Comparison of ENCODE assay signal across 8 mouse cellular contexts in genomic region chr5:110285770-110286445, GRCm38 (mm10). TPM values are rescaled to one million over a fixed set of nuclear protein-coding genes. Genes with fewer than 3 reads are reported as not detected.
DNase-seq lines count a peak whose midpoint lies in the region; ATAC-seq and TF ChIP-seq lines count a peak whose summit lies in the region.

TSS of gene Pxmp2 (minus strand) at chr5:110286186.
TSS of gene Pole (plus strand) at chr5:110286306.

- H3K4me2 ChIP-seq in heart, embryonic 12.5 days, result peak within 1 kb of the TSS; percentile 93
- H3K4me2 ChIP-seq in kidney, embryonic 16.5 days (replicated peaks; ENCODE audit: low read depth, low read length), result peak within 1 kb of the TSS; percentile 97

- H3K36me3 ChIP-seq in erythroblast, embryonic 14.5 days (ENCODE audit: control insufficient read depth), result peaks cover 43% of the 10 kb centered on the region
- H3K36me3 ChIP-seq in heart, embryonic 12.5 days, result peaks cover 18% of the 10 kb centered on the region
- peaks cover 13% of the 10 kb centered on the region for H3K36me3 ChIP-seq in kidney, embryonic 16.5 days (ENCODE audit: insufficient read depth, low read length)
- H3K36me3 ChIP-seq in liver, adult 2 months (ENCODE audit: control insufficient read depth, insufficient read depth, low read length), result peaks cover 17% of the 10 kb centered on the region

- no peaks in the 10 kb centered on the region for H3K27me3 ChIP-seq in erythroblast, embryonic 14.5 days (ENCODE audit: control insufficient read depth)
- no peaks in the 10 kb centered on the region for H3K27me3 ChIP-seq in heart, embryonic 12.5 days (replicated peaks)
- H3K27me3 ChIP-seq in kidney, embryonic 16.5 days (ENCODE audit: insufficient read depth, low read length), result no peaks in the 10 kb centered on the region; the same call in 1 of the 2 replicates
- no peaks in the 10 kb centered on the region for H3K27me3 ChIP-seq in liver, adult 2 months (ENCODE audit: control insufficient read depth, insufficient read depth, low read length)

- DNase-seq in CD4-positive, CD25-positive, alpha-beta regulatory T cell, adult 2 months (ENCODE audit: low read depth, low spot score), result peak; percentile 91
- DNase-seq in brain, embryonic 18.5 days (ENCODE audit: low read depth, low spot score), result peak; percentile 68
- DNase-seq in liver, adult 2 months (ENCODE audit: extremely low read depth, low read depth, low spot score), result peak; percentile 74
- DNase-seq in spleen, postnatal 36 days (ENCODE audit: low spot score in 2 of 2), result peak; percentile 83 to 88

- ATAC-seq in heart, embryonic 12.5 days (ENCODE audit: insufficient number of reproducible peaks, low FRiP score), result peak; percentile 99
- peak; percentile 98 for ATAC-seq in kidney, embryonic 16.5 days (ENCODE audit: low FRiP score, low TSS enrichment)
- ATAC-seq in monocyte, adult 5-6 weeks (replicated peaks; ENCODE audit: insufficient number of reproducible peaks, low FRiP score, low TSS enrichment, poor library complexity, severe bottlenecking), result peak; percentile 91

- peak within 1 kb of the TSS; percentile 78 for H3K9ac ChIP-seq in heart, embryonic 12.5 days
- peak within 1 kb of the TSS; percentile 79 for H3K9ac ChIP-seq in kidney, embryonic 16.5 days (replicated peaks; ENCODE audit: low read length)
- H3K9ac ChIP-seq in liver, adult 2 months (ENCODE audit: low read depth, low read length), result peak within 1 kb of the TSS; percentile 94

- TF ChIP-seq POLR2A in liver, adult 2 months (IDR thresholded peaks at IDR 0.05; ENCODE audit: extremely low read depth, insufficient read depth, low read length), result peak; percentile 74

- H3K27ac ChIP-seq in heart, embryonic 12.5 days (ENCODE audit: poor library complexity, severe bottlenecking), result peak within 1 kb of the TSS; percentile 14; the same call in 1 of the 2 replicates
- peak within 1 kb of the TSS; percentile 31; the same call in 1 of the 2 replicates for H3K27ac ChIP-seq in kidney, embryonic 16.5 days (ENCODE audit: low read length)
- peak within 1 kb of the TSS; percentile 99 for H3K27ac ChIP-seq in liver, adult 2 months (replicated peaks; ENCODE audit: insufficient read depth, low read depth, low read length)

- H3K4me1 ChIP-seq in erythroblast, embryonic 14.5 days (ENCODE audit: control insufficient read depth), result peaks cover 43% of the 10 kb centered on the region
- H3K4me1 ChIP-seq in heart, embryonic 12.5 days (replicated peaks), result peaks cover 17% of the 10 kb centered on the region
- H3K4me1 ChIP-seq in kidney, embryonic 16.5 days (ENCODE audit: insufficient read depth, low read length), result peaks cover 9% of the 10 kb centered on the region; the same call in 1 of the 2 replicates
- 0 out of 2 replicates have a peak, but pooled peaks cover 4% of the 10 kb centered on the region for H3K4me1 ChIP-seq in liver, adult 2 months (ENCODE audit: control insufficient read depth, insufficient read depth, low read length)

- peak within 1 kb of the TSS; percentile 90 for H3K4me3 ChIP-seq in erythroblast, embryonic 14.5 days (replicated peaks)
- H3K4me3 ChIP-seq in heart, embryonic 12.5 days, result peak within 1 kb of the TSS; percentile 66
- peak within 1 kb of the TSS; percentile 71 for H3K4me3 ChIP-seq in kidney, embryonic 16.5 days (ENCODE audit: low read length)
- H3K4me3 ChIP-seq in liver, adult 2 months (ENCODE audit: insufficient read depth, low read depth, low read length), result peak within 1 kb of the TSS; percentile 92

- H3K79me2 ChIP-seq in liver, adult 2 months (ENCODE audit: control insufficient read depth, insufficient read depth, low read length), result no peaks in the 10 kb centered on the region; the same call in 1 of the 2 replicates

- H3K9me3 ChIP-seq in erythroblast, embryonic 14.5 days (ENCODE audit: control insufficient read depth, low read length), result no peaks in the 10 kb centered on the region
- no peaks in the 10 kb centered on the region for H3K9me3 ChIP-seq in heart, embryonic 12.5 days (replicated peaks)
- no peaks in the 10 kb centered on the region for H3K9me3 ChIP-seq in kidney, embryonic 16.5 days (ENCODE audit: low read length)

- under 1% methylated on average over 59 of the region's 64 CpGs for WGBS in heart, embryonic 12.5 days
- WGBS in kidney, embryonic 16.5 days, result under 1% methylated on average over 59 of the region's 64 CpGs
- under 1% methylated on average over 59 of the region's 64 CpGs for WGBS in liver, adult 2 months

- TF ChIP-seq CTCF in liver, adult 2 months (IDR thresholded peaks at IDR 0.05; ENCODE audit: low read depth, low read length), result no peak

RNA-seq across cellular contexts. Expression of gene Pxmp2, which starts in this region (rescaled TPM):
- polyA plus RNA-seq in erythroblast, embryonic 14.5 days (2012), result 2.8 and 4.4 TPM in 2 replicates
- 14.8 and 16.6 TPM in 2 replicates for polyA plus RNA-seq in heart, embryonic 12.5 days (2016; fragmentation: Nextera tagmentation; extraction: Ambion mirVana)
- 25.1 and 27.3 TPM in 2 replicates for polyA plus RNA-seq in kidney, embryonic 16.5 days (2015; fragmentation: Nextera tagmentation; extraction: Ambion mirVana)
- total RNA-seq in liver, adult 2 months (2014; rRNA removed), result 238 and 259 TPM in 2 replicates
- polyA plus RNA-seq in liver, adult 2 months (2012; rRNA removed), result 163 and 206 TPM in 2 replicates
- 0.53 to 9.9 TPM (median 2.7 TPM) in 3 replicates for total RNA-seq in monocyte, adult 5-6 weeks (2017)

RNA-seq across cellular contexts. Expression of gene Pole, which starts in this region (rescaled TPM):
- polyA plus RNA-seq in erythroblast, embryonic 14.5 days (2012), result 1.5 and 1.7 TPM in 2 replicates
- polyA plus RNA-seq in heart, embryonic 12.5 days (2016; fragmentation: Nextera tagmentation; extraction: Ambion mirVana), result 24.7 and 26.6 TPM in 2 replicates
- 30.3 and 32.1 TPM in 2 replicates for polyA plus RNA-seq in kidney, embryonic 16.5 days (2015; fragmentation: Nextera tagmentation; extraction: Ambion mirVana)
- 1.9 and 3.1 TPM in 2 replicates for total RNA-seq in liver, adult 2 months (2014; rRNA removed)
- polyA plus RNA-seq in liver, adult 2 months (2012; rRNA removed), result 0.93 and 1.1 TPM in 2 replicates
- 2.1 to 5.1 TPM (median 4.1 TPM) in 3 replicates for total RNA-seq in monocyte, adult 5-6 weeks (2017)

Comparison
In these comparisons a context has a peak if more than half of its experiments do, and no peak if none do; other contexts are left out.
1. Peak in every context shown above with its lines: DNase-seq, ATAC-seq, H3K4me3 ChIP-seq and H3K27ac ChIP-seq.
2. RNA of gene Pxmp2 (total RNA-seq): 238 to 259 TPM in liver, adult 2 months; 0.53 to 9.9 TPM in monocyte, adult 5-6 weeks; every median in the first group is over 10 times any median in the second.
3. H3K27ac ChIP-seq: peak in every context shown above with its lines; median percentile 99 in liver, adult 2 months; 31 in kidney, embryonic 16.5 days; 14 in heart, embryonic 12.5 days.